Mouse (Mus musculus) lung, postnatal 25 days (tissue): ENCODE measurements around the gene Atp1a4.

ENCODE experiments used
- DNase-seq: peaks from one replicate; pipeline ENCODE4 v3.0.0; 2022; ENCODE audit warnings: low spot score

The Atp1a4 gene

GRCm38 (mm10) chr1:172258314-172258713 lies at the start of gene Atp1a4:
Gene Atp1a4 (minus strand): TSS chr1:172258414.
- DNase-seq = no peak

- DNase-seq = peak; percentile 60
Observed at GRCm38 (mm10) chr1:172307936-172308335, 49.7 kb upstream of the Atp1a4 start.

GRCm38 (mm10) chr1:172306885-172307284 lies 48.7 kb upstream of the Atp1a4 start:
- no peak for DNase-seq

GRCm38 (mm10) chr1:172306196-172306595 lies 48.0 kb upstream of the Atp1a4 start:
- DNase-seq = no peak

GRCm38 (mm10) chr1:172305635-172306034 lies 47.4 kb upstream of the Atp1a4 start:
- no peak for DNase-seq

- DNase-seq = no peak
Observed at GRCm38 (mm10) chr1:172305153-172305552, 46.9 kb upstream of the Atp1a4 start.

GRCm38 (mm10) chr1:172304443-172304842 lies 46.2 kb upstream of the Atp1a4 start:
- DNase-seq = no peak

- DNase-seq = no peak
Observed at GRCm38 (mm10) chr1:172302851-172303250, 44.6 kb upstream of the Atp1a4 start.

- DNase-seq = no peak
Observed at GRCm38 (mm10) chr1:172302311-172302710, 44.1 kb upstream of the Atp1a4 start.

- no peak for DNase-seq
Observed at GRCm38 (mm10) chr1:172301180-172301579, 43.0 kb upstream of the Atp1a4 start.

GRCm38 (mm10) chr1:172300247-172300646 lies 42.0 kb upstream of the Atp1a4 start:
- no peak for DNase-seq

GRCm38 (mm10) chr1:172299528-172299927 lies 41.3 kb upstream of the Atp1a4 start:
- no peak for DNase-seq

- DNase-seq = peak; percentile 43
Observed at GRCm38 (mm10) chr1:172297611-172298537, 39.7 kb upstream of the Atp1a4 start, which contains the start of gene Atp1a2. Gene Atp1a2 (minus strand): TSS chr1:172298064.

GRCm38 (mm10) chr1:172296816-172297510 lies 38.7 kb upstream of the Atp1a4 start:
- DNase-seq = peak; percentile 43

- no peak for DNase-seq
Observed at GRCm38 (mm10) chr1:172295751-172296197, 37.6 kb upstream of the Atp1a4 start.

GRCm38 (mm10) chr1:172293449-172293848 lies 35.2 kb upstream of the Atp1a4 start:
- DNase-seq = no peak

- DNase-seq = no peak
Observed at GRCm38 (mm10) chr1:172292880-172293279, 34.7 kb upstream of the Atp1a4 start.

- no peak for DNase-seq
Observed at GRCm38 (mm10) chr1:172289617-172289946, 31.4 kb upstream of the Atp1a4 start.

GRCm38 (mm10) chr1:172288900-172289616 lies 30.8 kb upstream of the Atp1a4 start:
- DNase-seq = no peak

GRCm38 (mm10) chr1:172286740-172287139 lies 28.5 kb upstream of the Atp1a4 start:
- DNase-seq = no peak

- DNase-seq = no peak
Observed at GRCm38 (mm10) chr1:172284221-172284620, 26.0 kb upstream of the Atp1a4 start.

GRCm38 (mm10) chr1:172283073-172283472 lies 24.9 kb upstream of the Atp1a4 start:
- DNase-seq = no peak
